8 mouse cellular contexts compared by ENCODE assay signal in the genomic region with DNA sequence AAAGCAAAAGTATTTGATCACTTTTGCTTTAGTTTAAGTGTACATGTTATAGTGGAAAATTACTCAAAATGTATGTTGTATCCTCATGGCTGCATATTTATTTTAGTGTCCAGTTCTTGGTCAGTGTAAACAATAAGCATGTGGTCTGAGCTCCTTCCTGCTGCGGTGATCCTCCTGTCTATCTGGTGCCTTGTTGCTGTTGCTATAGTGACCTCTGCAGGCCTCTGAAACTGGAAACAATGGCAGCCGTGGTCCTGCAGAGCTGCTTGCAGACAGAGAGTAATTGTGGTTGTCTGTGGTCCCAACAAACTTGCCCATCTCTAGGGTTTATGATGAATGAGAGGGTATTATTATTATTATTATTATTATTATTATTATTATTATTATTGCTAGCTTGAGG.
DNase-seq lines count a peak whose midpoint lies in the region; ATAC-seq lines count a peak whose summit lies in the region.

No protein-coding gene starts in this region.

- ATAC-seq in heart, embryonic 12.5 days (ENCODE audit: insufficient number of reproducible peaks, low FRiP score): 0 out of 2 replicates have a peak, but pooled peaks have one; percentile 59
- peak; percentile 77 for ATAC-seq in hindbrain, embryonic 13.5 days (ENCODE audit: low FRiP score)
- peak; percentile 91 for ATAC-seq in midbrain, embryonic 12.5 days (ENCODE audit: low FRiP score, low read depth)
- ATAC-seq in cerebellum, adult (ENCODE audit: insufficient number of reproducible peaks, low FRiP score, low TSS enrichment): no peak

- H3K36me3 ChIP-seq in heart, embryonic 12.5 days: no peaks in the 10 kb centered on the region
- H3K36me3 ChIP-seq in hindbrain, embryonic 13.5 days: no peaks in the 10 kb centered on the region
- no peaks in the 10 kb centered on the region for H3K36me3 ChIP-seq in midbrain, embryonic 12.5 days

- WGBS in heart, embryonic 12.5 days: 5% methylated on average over 2 of the region's 2 CpGs
- 0% methylated on average over 2 of the region's 2 CpGs for WGBS in hindbrain, embryonic 13.5 days
- WGBS in midbrain, embryonic 12.5 days: 4% methylated on average over 2 of the region's 2 CpGs

- no peaks in the 10 kb centered on the region for H3K4me1 ChIP-seq in heart, embryonic 12.5 days (replicated peaks)
- no peaks in the 10 kb centered on the region; the same call in 1 of the 2 replicates for H3K4me1 ChIP-seq in hindbrain, embryonic 13.5 days (replicated peaks)
- H3K4me1 ChIP-seq in midbrain, embryonic 12.5 days: 0 out of 2 replicates have a peak, but pooled peaks cover 4% of the 10 kb centered on the region

- no peak overlapping the region for H3K27ac ChIP-seq in heart, embryonic 12.5 days (ENCODE audit: poor library complexity, severe bottlenecking)
- no peak overlapping the region for H3K27ac ChIP-seq in hindbrain, embryonic 13.5 days
- H3K27ac ChIP-seq in midbrain, embryonic 12.5 days (replicated peaks): no peak overlapping the region

- 0 out of 2 replicates have a peak, but pooled peaks cover 3% of the 10 kb centered on the region for H3K9me3 ChIP-seq in heart, embryonic 12.5 days (replicated peaks)
- peaks cover 6% of the 10 kb centered on the region; the same call in 1 of the 2 replicates for H3K9me3 ChIP-seq in hindbrain, embryonic 13.5 days
- 0 out of 2 replicates have a peak, but pooled peaks cover 2% of the 10 kb centered on the region for H3K9me3 ChIP-seq in midbrain, embryonic 12.5 days

- intact Hi-C loops in heart, postnatal 25 days (cut with DNase I): no loop called here

- no peak overlapping the region for H3K4me2 ChIP-seq in heart, embryonic 12.5 days
- no peak overlapping the region for H3K4me2 ChIP-seq in hindbrain, embryonic 13.5 days
- H3K4me2 ChIP-seq in midbrain, embryonic 12.5 days (replicated peaks): no peak overlapping the region

- H3K9ac ChIP-seq in heart, embryonic 12.5 days: no peak overlapping the region
- H3K9ac ChIP-seq in hindbrain, embryonic 13.5 days: no peak overlapping the region
- no peak overlapping the region for H3K9ac ChIP-seq in midbrain, embryonic 12.5 days (replicated peaks)

- no peak overlapping the region for H3K4me3 ChIP-seq in heart, embryonic 12.5 days
- H3K4me3 ChIP-seq in hindbrain, embryonic 13.5 days: no peak overlapping the region
- no peak overlapping the region for H3K4me3 ChIP-seq in midbrain, embryonic 12.5 days

- no peaks in the 10 kb centered on the region for H3K27me3 ChIP-seq in heart, embryonic 12.5 days (replicated peaks)
- H3K27me3 ChIP-seq in hindbrain, embryonic 13.5 days: no peaks in the 10 kb centered on the region
- H3K27me3 ChIP-seq in midbrain, embryonic 12.5 days: no peaks in the 10 kb centered on the region

- no peak for DNase-seq in heart, postnatal 25 days (ENCODE audit: low spot score)
- peak; percentile 6 for DNase-seq in ZHBTc4 (ENCODE audit: low read depth, low spot score)
- no peak for DNase-seq in thymus, postnatal 36 days
- DNase-seq in natural killer cell, adult 2 months (ENCODE audit: low spot score in 2 of 2): no peak
